In the genomic region with DNA sequence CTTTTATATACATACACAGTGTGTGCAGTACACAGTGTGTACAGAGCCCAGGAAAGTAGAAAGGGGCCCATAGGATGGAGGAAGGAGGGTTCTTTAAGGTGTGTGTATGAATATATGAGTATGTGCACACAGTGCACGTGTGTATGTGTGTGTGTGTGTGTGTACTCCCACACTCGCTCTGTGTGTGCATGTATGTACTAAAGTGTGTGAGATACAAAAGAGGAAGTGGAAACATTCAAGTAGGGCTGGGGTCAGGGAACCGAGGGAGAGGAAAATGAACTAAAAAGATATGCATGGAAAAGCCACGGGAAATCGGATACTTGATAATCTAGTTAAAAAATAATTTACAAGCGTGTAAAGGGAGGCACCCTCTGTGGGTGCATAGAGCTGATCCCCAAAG, we compare ENCODE assay signal across 21 mouse cellular contexts. TPM values are rescaled to one million over a fixed set of nuclear protein-coding genes. Genes with fewer than 3 reads are reported as not detected.
"Had no signal": no experiment of that assay in that cellular context is flagged by ENCODE, and none has a peak within 500 bp of the region (broad histone marks: within the 10 kb centered on the region; RNA-seq: fewer than 3 reads in every experiment).

No protein-coding gene starts in this region.

- H3K9ac ChIP-seq: limb, embryonic 12.5 days; limb, embryonic 15.5 days; liver, embryonic 14.5 days; liver, postnatal 0 days; lung, embryonic 14.5 days; neural tube, embryonic 12.5 days; neural tube, embryonic 15.5 days had no signal

- H3K9me3 ChIP-seq: limb, embryonic 12.5 days; limb, embryonic 15.5 days; neural tube, embryonic 12.5 days; neural tube, embryonic 15.5 days had no signal

- ATAC-seq: liver, postnatal 0 days; lung, postnatal 0 days had no signal

- H3K36me3 ChIP-seq: limb, embryonic 12.5 days; limb, embryonic 15.5 days; neural tube, embryonic 12.5 days; neural tube, embryonic 15.5 days had no signal

- DNase-seq: kidney, adult 18-20 months; kidney, adult 9 months; kidney, postnatal 10 days; kidney, postnatal 36 days; left cerebral cortex, postnatal 4 days; liver, postnatal 0 days; lung, embryonic 14.5 days; midbrain, embryonic 14.5 days; right cerebral cortex, adult 18-20 months; right cerebral cortex, postnatal 25 days; spleen, adult 18-20 months; thymus, adult 2 months; thymus, postnatal 14 days had no signal

- H3K4me3 ChIP-seq: limb, embryonic 12.5 days; limb, embryonic 15.5 days; neural tube, embryonic 12.5 days; neural tube, embryonic 15.5 days had no signal

- H3K27ac ChIP-seq: limb, embryonic 12.5 days; limb, embryonic 15.5 days; liver, embryonic 14.5 days; macrophage; neural tube, embryonic 12.5 days; neural tube, embryonic 15.5 days; stomach, postnatal 0 days had no signal

- H3K27me3 ChIP-seq: limb, embryonic 12.5 days; limb, embryonic 15.5 days; neural tube, embryonic 12.5 days; neural tube, embryonic 15.5 days had no signal

RNA-seq across cellular contexts. Expression of a gene that starts 47.3 kb away (rescaled TPM):
- polyA plus RNA-seq: macrophage had no signal
